Mouse (Mus musculus): ENCODE data around the gene Rab43. TPM values are rescaled to one million over a fixed set of nuclear protein-coding genes. Genes with fewer than 3 reads are reported as not detected.

Rab43 gene
- polyA plus RNA-seq (2012; ENCODE audit: low replicate concordance), result 49.2 and 155 TPM in 2 replicates

DNA sequence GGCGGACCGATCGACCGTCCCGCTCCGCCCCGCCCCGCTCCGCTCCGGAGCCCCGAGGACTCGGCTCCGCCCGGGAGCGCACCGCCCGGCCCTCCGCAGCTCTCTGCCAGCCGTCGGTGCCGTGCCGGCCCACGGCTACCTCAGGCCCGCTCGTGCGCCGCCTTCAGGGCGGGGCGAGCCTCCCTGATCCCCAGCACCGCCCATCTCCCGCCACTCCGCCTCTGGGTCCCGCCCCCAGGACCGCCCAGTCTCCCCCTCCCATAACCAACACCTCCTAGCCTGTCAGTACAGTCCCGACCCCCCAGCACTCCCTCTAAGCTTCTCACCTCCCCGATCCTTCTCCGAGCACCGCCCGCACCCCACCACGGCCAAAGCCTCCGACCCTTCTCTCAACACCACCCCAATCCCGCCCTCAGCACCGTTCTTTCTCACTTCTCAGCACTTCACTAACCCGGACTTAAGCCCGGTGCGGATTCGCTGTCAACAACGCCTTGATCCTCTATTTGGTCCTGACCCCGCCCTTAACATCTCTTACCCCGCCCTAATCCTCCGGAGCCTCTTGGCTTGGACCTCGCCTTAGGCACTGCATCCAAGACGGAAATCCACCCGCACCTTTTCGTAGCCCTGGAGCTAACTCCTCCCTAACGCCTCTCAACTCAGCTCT, at the start of gene Rab43:
Gene Rab43, minus strand, starts transcription at position 490 of the 664 bp plus-strand sequence.

GRCm38 (mm10) chr6:87850900-87851614, 39.1 kb upstream of the Rab43 start, which contains the start of gene Cnbp:
Gene Cnbp (minus strand): TSS chr6:87851106.

DNA sequence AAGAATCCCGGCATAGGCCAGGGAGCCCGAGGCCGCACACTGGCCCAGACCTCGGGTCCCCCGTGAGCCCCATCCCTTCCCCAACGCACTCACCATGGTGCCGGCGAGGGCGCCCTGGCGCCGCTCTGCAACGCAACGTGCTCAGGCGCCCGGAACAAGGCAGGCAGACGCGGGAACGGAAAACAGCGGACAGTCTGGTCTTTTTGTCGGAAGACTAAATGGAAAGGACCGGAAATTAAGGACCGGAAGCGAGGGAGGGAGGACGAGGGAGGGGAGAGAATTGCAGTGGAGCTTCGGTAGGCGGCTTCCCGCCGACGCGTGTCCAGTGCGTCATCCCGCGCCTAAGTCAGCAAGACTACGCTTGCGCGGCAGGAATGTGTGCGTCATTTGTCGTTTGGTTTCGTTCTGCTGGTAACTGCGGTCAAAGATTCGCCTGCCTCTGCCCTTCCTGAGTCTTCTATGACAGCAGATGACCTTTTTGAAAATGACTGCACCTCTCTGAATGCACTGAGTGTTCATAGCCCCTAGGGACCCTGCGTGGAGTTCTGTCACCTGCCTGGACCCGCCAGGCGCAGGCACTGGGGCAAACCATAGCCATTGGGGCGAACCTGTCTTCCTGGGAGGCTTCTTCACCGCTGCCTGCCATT, 26.7 kb upstream of the Rab43 start, which contains the start of gene Isy1:
Gene Isy1, minus strand, starts transcription at position 248 of the 647 bp plus-strand sequence.

DNA sequence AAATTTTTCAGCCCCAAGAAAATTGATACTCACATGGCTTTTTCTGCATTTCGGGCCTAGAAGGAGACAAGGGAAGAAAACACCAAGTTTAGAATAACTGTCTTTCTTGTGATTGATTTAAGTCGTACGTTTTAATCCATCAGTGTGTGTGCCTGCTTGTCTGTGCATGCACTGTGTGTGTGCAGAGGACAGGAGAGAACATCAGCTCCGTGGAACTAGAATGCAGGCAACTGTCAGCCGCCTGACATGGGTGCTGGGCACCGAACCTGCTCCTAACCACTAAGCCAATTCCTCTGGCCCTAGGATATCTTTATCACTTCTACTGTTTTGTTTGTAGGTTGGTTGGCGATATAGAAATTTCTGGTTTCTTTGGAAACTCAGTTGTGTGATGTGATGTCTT, 23.7 kb upstream of the Rab43 start, which contains the start of gene Gm45140:
Gene Gm45140, minus strand, starts transcription at position 101 of the 400 bp plus-strand sequence.

DNA sequence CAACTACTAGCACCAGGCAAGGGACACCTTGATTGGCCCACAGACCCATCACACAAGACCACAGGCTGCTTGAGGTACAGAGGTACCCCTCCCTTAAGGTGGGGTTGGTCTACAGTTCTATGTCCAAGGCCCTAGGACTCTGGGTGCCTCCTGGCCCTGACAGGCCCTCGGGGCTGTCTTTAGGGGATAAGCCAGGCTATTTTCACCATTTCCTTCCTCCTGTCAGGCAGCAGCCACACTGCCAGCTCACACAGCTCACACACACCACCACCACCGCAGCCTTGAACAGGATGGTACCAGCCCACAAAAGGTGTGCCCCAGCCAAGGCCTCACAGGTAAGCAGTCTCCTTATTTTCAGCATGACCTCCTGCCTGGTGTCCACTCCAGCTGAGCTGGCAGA, 34.1 kb downstream of the Rab43 start, which contains the start of gene Gp9:
Gene Gp9, plus strand, starts transcription at position 231 of the 400 bp plus-strand sequence.

Other genes starting within 250 kb of the Rab43 start
- 0.05 and 0.47 TPM in 2 replicates for gene Prokr1, start 221.4 kb downstream of the Rab43 start, polyA plus RNA-seq (2012; ENCODE audit: low replicate concordance)
- gene Aplf, start 140.0 kb downstream of the Rab43 start, polyA plus RNA-seq (2012; ENCODE audit: low replicate concordance), result 2.3 and 4.7 TPM in 2 replicates
- 0.16 and 0.86 TPM in 2 replicates for gene Efcc1, start 81.3 kb downstream of the Rab43 start, polyA plus RNA-seq (2012; ENCODE audit: low replicate concordance)
- 5.7 and 14.0 TPM in 2 replicates for gene Gp9, start 34.1 kb downstream of the Rab43 start, polyA plus RNA-seq (2012; ENCODE audit: low replicate concordance)
- 2.7 and 24.2 TPM in 2 replicates for gene Gm45140, start 23.6 kb upstream of the Rab43 start, polyA plus RNA-seq (2012; ENCODE audit: low replicate concordance)
- 41.7 and 45.7 TPM in 2 replicates for gene Isy1, start 26.6 kb upstream of the Rab43 start, polyA plus RNA-seq (2012; ENCODE audit: low replicate concordance)
- 54.5 and 74.0 TPM in 2 replicates for gene Cnbp, start 38.9 kb upstream of the Rab43 start, polyA plus RNA-seq (2012; ENCODE audit: low replicate concordance)
- 13.3 and 35.5 TPM in 2 replicates for gene Copg1, start 75.7 kb upstream of the Rab43 start, polyA plus RNA-seq (2012; ENCODE audit: low replicate concordance)
- gene Hmces, start 101.8 kb upstream of the Rab43 start, polyA plus RNA-seq (2012; ENCODE audit: low replicate concordance), result 18.1 and 31.6 TPM in 2 replicates
- gene H1fx, start 169.5 kb upstream of the Rab43 start, polyA plus RNA-seq (2012; ENCODE audit: low replicate concordance), result 5.4 and 9.3 TPM in 2 replicates
- gene Rab7, start 233.1 kb upstream of the Rab43 start, polyA plus RNA-seq (2012; ENCODE audit: low replicate concordance), result 83.4 and 138 TPM in 2 replicates